Mouse (Mus musculus): ENCODE results near the gene Cdk16. TPM values are rescaled to one million over a fixed set of nuclear protein-coding genes. Genes with fewer than 3 reads are reported as not detected.

Cdk16 gene
- total RNA-seq, 1 experiment from 2014 or later: 67.2 TPM

- ATAC-seq (ENCODE audit: extremely low read depth, insufficient number of reproducible peaks, low FRiP score, poor library complexity, severe bottlenecking): no peak
Measured at GRCm38 (mm10) chrX:20736479-20736878, 48.7 kb downstream of the Cdk16 start.

- ATAC-seq (ENCODE audit: extremely low read depth, insufficient number of reproducible peaks, low FRiP score, poor library complexity, severe bottlenecking): no peak
Measured at GRCm38 (mm10) chrX:20748829-20749228, 61.1 kb downstream of the Cdk16 start.

Other genes starting within 250 kb of the Cdk16 start
- gene Rgn, start 138.2 kb upstream of the Cdk16 start, total RNA-seq (2017): not detected in 2 replicates
- 51.0 and 51.7 TPM in 2 replicates for gene Rbm10, start 70.5 kb upstream of the Cdk16 start, total RNA-seq (2017)
- 60.2 and 70.2 TPM in 2 replicates for gene Ndufb11, start 70.3 kb upstream of the Cdk16 start, total RNA-seq (2017)
- gene Uba1, start 29.6 kb upstream of the Cdk16 start, total RNA-seq (2017): 152 and 177 TPM in 2 replicates
- gene Usp11, start 16.0 kb downstream of the Cdk16 start, total RNA-seq (2017): 16.7 and 20.8 TPM in 2 replicates
- 92.4 and 100 TPM in 2 replicates for gene Araf, start 109.9 kb downstream of the Cdk16 start, total RNA-seq (2017)
- gene Timp1, start 182.2 kb downstream of the Cdk16 start, total RNA-seq (2017): not detected in 2 replicates
- gene Syn1, start 233.1 kb downstream of the Cdk16 start, total RNA-seq (2017): 0.61 and 0.93 TPM in 2 replicates
- 64.4 and 66.2 TPM in 2 replicates for gene Cfp, start 243.6 kb downstream of the Cdk16 start, total RNA-seq (2017)